Mouse (Mus musculus) midbrain, postnatal 0 days (tissue): ENCODE data around the gene Trabd2b. TPM values are rescaled to one million over a fixed set of nuclear protein-coding genes. Genes with fewer than 3 reads are reported as not detected.

ENCODE experiments used
- ATAC-seq: fragments of 200-750 bp; cut with Nextera tagmentation; 2 replicates; pipeline ENCODE4 v1.8.0; 2017; ENCODE audit warnings: moderate number of reproducible peaks, mild to moderate bottlenecking, moderate TSS enrichment, moderate library complexity; ENCODE audit not compliant: low FRiP score
- DNase-seq: peaks from one replicate; pipeline ENCODE4 v3.0.0-alpha.2; 2015; ENCODE audit warnings: low spot score
- H3K27ac ChIP-seq: fragments of 300-500 bp; sonication (generic); 2 replicates; pipeline ENCODE4 v1.5.1; 2014; ENCODE audit warnings: low read depth, mild to moderate bottlenecking, low read length, mixed read lengths
- H3K27me3 ChIP-seq: fragments of 300-500 bp; sonication (generic); 2 replicates; pipeline ENCODE4 v1.6.1; 2014; ENCODE audit warnings: low read length, control low read depth, mixed read lengths; ENCODE audit not compliant: insufficient read depth
- H3K36me3 ChIP-seq: fragments of 300-500 bp; sonication (generic); 2 replicates; pipeline ENCODE4 v1.6.1; 2014; ENCODE audit warnings: low read length, control low read depth, mixed read lengths; ENCODE audit not compliant: insufficient read depth
- H3K4me1 ChIP-seq: fragments of 300-500 bp; sonication (generic); 2 replicates; pipeline ENCODE4 v1.6.1; 2014; ENCODE audit warnings: mild to moderate bottlenecking, control low read depth, antibody characterized with exemption, low read length, mixed read lengths; ENCODE audit not compliant: insufficient read depth
- H3K4me2 ChIP-seq: fragments of 300-500 bp; sonication (generic); 2 replicates; pipeline ENCODE4 v1.6.1; 2014; ENCODE audit warnings: low read depth, mild to moderate bottlenecking, low read length, mixed read lengths; ENCODE audit not compliant: poor library complexity, severe bottlenecking
- H3K4me3 ChIP-seq: fragments of 300-500 bp; sonication (generic); 2 replicates; pipeline ENCODE4 v1.5.1; 2014; ENCODE audit warnings: low read depth, mild to moderate bottlenecking, low read length, moderate library complexity
- H3K9ac ChIP-seq: fragments of 300-500 bp; sonication (generic); replicated peaks from 2 replicates; pipeline ENCODE4 v1.6.1; 2014; ENCODE audit warnings: mild to moderate bottlenecking, low read length, moderate library complexity, mixed read lengths; ENCODE audit not compliant: poor library complexity, severe bottlenecking
- H3K9me3 ChIP-seq: fragments of 300-500 bp; sonication (generic); 2 replicates; pipeline ENCODE4 v1.6.1; 2016; ENCODE audit warnings: low read length, control low read depth
- CTCF ChIP-seq: IDR thresholded peaks from 2 replicates; pipeline ENCODE4 v1.5.1; 2016; ENCODE audit warnings: antibody characterized with exemption, mild to moderate bottlenecking
- WGBS: fragments of 180-500 bp; shearing (Covaris S2); extraction: QIAGEN DNeasy Blood & Tissue Kit; methylation state at CpG from one replicate; pipeline ENCODE4 v1.1.7; 2014; 5-methylcytosine and 5-hydroxymethylcytosine counted together
- polyA plus RNA-seq: library from polyadenylated mRNA; unstranded; fragments of >200 nt; fragmentation: Nextera tagmentation; extraction: Ambion mirVana; gene quantifications from 2 replicates; pipeline ENCODE4 v1.2.1, GENCODE M21; 2015
- total RNA-seq: library from RNA; depleted of rRNA; stranded (reverse); fragments of >200 nt; gene quantifications from 2 replicates; pipeline ENCODE4 v1.2.3, GENCODE M21; 2014

Trabd2b gene
- total and polyA plus RNA-seq, 2 experiments from 2014 or later, result 0.48 to 1.8 TPM

DNA sequence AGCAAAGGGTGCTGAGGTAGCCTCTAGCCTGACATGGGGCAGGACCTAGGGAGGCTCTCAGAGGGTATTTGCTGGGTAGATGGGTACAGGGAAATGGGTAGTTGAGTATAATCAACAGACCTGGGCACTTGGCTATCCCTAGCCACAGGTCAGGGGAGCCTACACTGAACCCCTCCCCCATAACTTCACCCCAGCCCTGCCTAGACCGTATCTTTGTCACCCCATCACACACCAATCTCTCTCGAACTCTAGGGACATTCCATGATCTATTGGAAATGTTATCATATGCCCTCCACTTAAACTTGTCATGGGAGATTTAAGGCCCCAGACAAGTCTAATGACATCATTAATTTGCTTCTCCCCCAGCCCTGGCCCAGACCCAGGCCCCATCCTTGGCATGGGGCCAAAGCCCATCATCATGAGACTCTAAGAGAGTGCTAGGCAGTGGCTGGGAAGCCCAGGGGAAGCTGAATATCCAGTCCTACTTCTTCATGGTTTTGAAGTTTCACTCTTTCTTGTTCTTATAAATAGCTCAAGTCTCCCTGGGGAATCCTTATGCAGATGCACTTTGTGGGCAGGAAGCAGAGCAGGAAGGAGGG, 177.1 kb downstream of the Trabd2b start:
- TF ChIP-seq CTCF, result no peak
- Histone ChIP-seq H3K4me2 (no peak overlapping the region), H3K27ac (no peak overlapping the region), H3K9ac (no peak overlapping the region), H3K4me3 (no peak overlapping the region), H3K9me3 (no peaks in the 10 kb centered on the region), H3K27me3 (no peaks in the 10 kb centered on the region), H3K4me1 (no peaks in the 10 kb centered on the region), H3K36me3 (no peaks in the 10 kb centered on the region)
- ATAC-seq, result no peak
- peak; percentile 17 for DNase-seq
- WGBS, result 93% methylated on average over 2 of the region's 2 CpGs

DNA sequence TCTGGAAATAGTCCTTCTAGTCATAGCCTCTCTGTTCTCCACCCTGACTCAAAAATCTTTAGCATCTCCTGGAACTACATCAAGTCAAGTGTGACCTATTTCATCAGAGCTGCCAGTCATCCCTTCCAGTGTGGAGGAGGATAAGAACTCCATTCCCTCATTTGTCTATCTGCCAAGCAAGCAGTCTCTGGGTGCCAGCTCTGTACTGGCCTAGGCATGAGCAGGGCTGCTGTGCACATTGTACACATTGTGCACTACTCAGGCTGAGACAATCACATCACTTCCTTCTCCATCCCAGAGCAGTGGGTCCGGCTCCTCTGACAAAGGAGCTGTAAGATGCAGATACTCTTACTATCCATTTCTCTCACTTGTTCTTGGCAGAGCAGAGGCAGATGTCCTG, 178.2 kb downstream of the Trabd2b start:
- TF ChIP-seq CTCF, result no peak

DNA sequence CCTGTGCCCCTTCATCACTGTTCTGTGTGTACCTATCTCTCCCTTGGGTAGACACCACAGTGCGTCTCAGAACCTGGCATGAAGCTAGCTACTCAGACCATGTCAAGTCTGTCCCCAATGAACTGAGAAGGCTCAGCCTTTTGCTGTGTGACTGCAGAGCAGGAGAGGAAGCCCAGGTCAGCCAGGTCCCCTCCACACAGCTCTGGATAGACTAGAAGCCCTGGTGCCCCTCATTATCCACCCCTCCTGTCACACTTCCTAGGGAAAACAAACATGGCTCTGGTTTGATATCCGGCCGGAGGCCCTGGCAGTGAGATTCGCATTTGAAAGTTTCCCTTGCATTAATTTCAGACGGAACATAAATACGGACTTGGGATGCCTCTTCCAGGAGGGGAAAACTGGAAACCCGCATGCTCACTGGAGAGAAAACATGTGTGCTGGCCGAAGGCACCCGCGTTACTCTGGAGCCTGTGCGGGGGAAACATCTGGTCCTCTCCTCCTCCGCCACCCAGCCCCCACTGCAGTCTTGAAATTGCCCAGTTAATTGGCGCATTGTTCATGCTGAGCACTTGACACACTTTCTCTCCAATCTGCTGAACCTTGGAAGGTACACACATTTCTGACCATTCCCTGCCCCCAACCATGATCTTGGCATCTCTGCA, 187.2 kb downstream of the Trabd2b start:
- WGBS, result 75% methylated on average over 13 of the region's 13 CpGs
- no peak for ATAC-seq

More for the DNA sequence above, 178.2 kb downstream of the Trabd2b start:
- no peaks in the 10 kb centered on the region for H3K9me3 ChIP-seq
- no peaks in the 10 kb centered on the region for H3K27me3 ChIP-seq
- H3K36me3 ChIP-seq, result no peaks in the 10 kb centered on the region
- ATAC-seq, result no peak
- no peak for DNase-seq
- no peak overlapping the region for H3K27ac ChIP-seq
- no peaks in the 10 kb centered on the region for H3K4me1 ChIP-seq
- H3K4me2 ChIP-seq, result no peak overlapping the region
- H3K9ac ChIP-seq, result no peak overlapping the region
- no peak overlapping the region for H3K4me3 ChIP-seq
- WGBS, result 75% methylated on average over 1 of the region's 1 CpGs

DNA sequence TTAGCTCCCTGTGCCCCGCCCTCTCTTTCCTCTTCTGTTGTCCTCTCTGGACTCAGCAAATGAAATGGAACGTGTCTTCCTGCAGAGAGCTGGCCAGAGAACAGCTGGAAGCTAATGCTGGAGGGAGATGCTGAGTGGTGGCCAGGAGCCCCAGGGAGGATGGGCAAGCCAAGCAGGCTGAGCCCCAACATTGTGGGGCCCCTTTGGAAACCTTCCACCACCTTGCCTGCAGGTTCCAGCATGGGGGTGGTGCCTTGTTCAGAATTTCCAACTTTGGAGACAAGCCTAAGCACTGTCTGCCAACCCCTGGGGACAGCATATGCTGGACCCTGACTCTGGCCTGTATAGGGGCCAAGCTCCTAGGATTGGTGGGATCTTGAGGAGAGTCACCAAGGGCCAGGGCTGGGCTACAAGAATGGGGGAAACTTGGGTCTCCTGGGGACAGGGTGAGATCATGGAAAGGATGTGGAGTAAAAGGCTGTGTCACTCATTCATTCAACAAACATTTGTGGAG, 188.7 kb downstream of the Trabd2b start:
- H3K27me3 ChIP-seq, result no peaks in the 10 kb centered on the region
- no peak overlapping the region for H3K4me2 ChIP-seq
- 40% methylated on average over 2 of the region's 2 CpGs for WGBS
- DNase-seq (peak; percentile 24), ATAC-seq (no peak)
- no peak overlapping the region for H3K4me3 ChIP-seq
- no peaks in the 10 kb centered on the region for H3K9me3 ChIP-seq
- H3K36me3 ChIP-seq, result no peaks in the 10 kb centered on the region
- H3K27ac ChIP-seq, result no peak overlapping the region
- no peak for TF ChIP-seq CTCF
- no peak overlapping the region for H3K9ac ChIP-seq
- H3K4me1 ChIP-seq, result no peaks in the 10 kb centered on the region

More for the DNA sequence above, 187.2 kb downstream of the Trabd2b start:
- no peaks in the 10 kb centered on the region for H3K9me3 ChIP-seq
- no peak overlapping the region for H3K9ac ChIP-seq
- H3K27ac ChIP-seq, result no peak overlapping the region
- H3K27me3 ChIP-seq, result no peaks in the 10 kb centered on the region
- no peaks in the 10 kb centered on the region for H3K4me1 ChIP-seq
- H3K36me3 ChIP-seq, result no peaks in the 10 kb centered on the region
- H3K4me2 ChIP-seq, result no peak overlapping the region
- no peak for TF ChIP-seq CTCF
- no peak overlapping the region for H3K4me3 ChIP-seq
- no peak for DNase-seq

DNA sequence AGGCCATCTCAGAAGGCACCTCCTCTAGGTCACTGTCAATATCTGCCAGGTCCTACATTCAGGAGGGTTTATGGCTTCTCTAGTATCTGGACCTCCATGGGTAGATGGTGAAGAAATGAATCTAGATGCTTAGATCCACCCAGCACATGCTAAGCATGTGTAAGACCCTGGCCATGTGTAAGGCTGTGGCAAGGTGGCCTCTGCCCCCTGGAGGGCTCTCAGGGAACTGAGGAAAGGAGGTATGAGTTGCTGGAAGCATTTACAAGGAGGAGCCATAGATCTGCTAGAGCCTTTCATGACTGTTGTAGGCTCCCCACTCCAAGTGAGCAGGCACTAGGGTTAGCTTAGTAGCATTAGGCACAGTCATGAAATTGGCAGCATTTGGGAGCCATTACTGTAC, 192.6 kb downstream of the Trabd2b start:
- H3K9ac ChIP-seq, result no peak overlapping the region
- no peak overlapping the region for H3K4me3 ChIP-seq
- no peak overlapping the region for H3K27ac ChIP-seq
- ATAC-seq (no peak), DNase-seq (no peak)
- peak; percentile 49 for TF ChIP-seq CTCF
- no peaks in the 10 kb centered on the region for H3K36me3 ChIP-seq
- no peaks in the 10 kb centered on the region for H3K9me3 ChIP-seq
- no peaks in the 10 kb centered on the region for H3K4me1 ChIP-seq
- no peak overlapping the region for H3K4me2 ChIP-seq
- H3K27me3 ChIP-seq, result no peaks in the 10 kb centered on the region
